Mouse (Mus musculus) kidney, postnatal 25 days (tissue): ENCODE results near the gene Elavl4.

Experiments used
- DNase-seq, 2 experiments: peaks; one replicate each; pipeline ENCODE4 v3.0.0; 2021; ENCODE audit warnings: mixed read lengths in 2 of 2

Gene Elavl4

DNA sequence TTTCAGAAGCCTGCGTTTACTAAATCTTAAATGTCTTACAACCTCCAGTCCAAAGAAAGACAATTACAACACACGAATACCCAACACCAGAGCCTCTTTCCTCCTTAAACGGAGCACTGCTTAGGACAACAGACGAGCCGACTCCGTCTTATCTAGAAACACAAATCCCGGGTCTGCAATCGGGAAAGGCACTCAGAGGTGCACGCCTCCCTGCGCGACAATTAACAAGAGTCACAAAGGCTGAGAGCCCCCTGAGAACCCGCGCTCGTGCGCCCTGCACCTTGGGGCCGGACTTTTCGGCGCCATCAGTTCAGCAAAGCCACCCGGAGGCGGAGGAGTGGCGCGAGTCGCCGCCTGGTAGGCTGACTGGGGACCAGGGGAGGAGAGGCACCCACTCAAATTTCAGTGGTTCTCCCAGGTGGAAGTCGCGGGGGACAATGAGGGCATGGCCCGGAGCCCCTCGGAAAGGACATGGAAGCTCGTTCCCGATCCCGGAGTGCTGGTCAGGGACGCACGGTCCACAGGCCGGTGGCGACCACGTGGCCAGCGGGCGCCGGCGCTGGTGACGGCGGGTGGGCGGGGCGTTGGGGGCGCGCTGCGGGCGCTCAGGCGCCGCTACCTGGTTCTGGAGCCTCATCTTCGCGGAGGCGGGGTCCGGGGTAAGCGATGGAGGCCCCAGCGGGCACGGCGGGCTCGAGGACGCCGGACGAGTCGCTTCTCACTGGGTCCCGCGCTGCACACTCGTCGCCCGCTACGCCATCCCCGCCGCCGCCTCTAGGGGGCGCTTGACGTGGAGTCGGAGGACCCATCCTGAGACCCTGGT is at the start of gene Elavl4:
Elavl4 (minus strand) TSS at position 732 of the 823 bp plus-strand sequence.
- peak; percentile 39 to 46 for DNase-seq

GRCm38 (mm10) chr4:110397618-110398045 is 45.9 kb upstream of the Elavl4 start, which contains the start of gene Agbl4:
Gene Agbl4, plus strand, starts transcription at chr4:110397661.
- DNase-seq = peak; percentile 75 to 81

GRCm38 (mm10) chr4:110396221-110396620 is 44.5 kb upstream of the Elavl4 start:
- DNase-seq = no peak

GRCm38 (mm10) chr4:110360568-110360967 is 8.9 kb upstream of the Elavl4 start:
- no peak for DNase-seq

GRCm38 (mm10) chr4:110352001-110352369 is 276 bp upstream of the Elavl4 start:
- no peak for DNase-seq

DNA sequence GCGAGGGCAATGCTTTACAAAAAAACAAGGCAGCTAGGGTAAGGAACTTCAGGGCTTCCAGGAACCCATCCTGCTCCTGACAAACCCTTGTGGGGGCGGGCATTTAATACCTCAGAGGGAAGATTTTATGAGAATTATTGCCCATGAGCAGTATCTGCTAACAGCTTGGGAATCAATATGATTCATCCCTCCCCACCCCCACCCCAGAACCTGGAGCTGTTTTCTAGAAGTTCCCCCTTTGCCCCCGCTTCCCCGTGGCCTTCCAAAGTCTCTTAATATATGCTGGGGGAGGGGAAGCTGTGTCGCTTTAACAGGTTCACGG is 892 bp downstream of the Elavl4 start:
- no peak for DNase-seq

GRCm38 (mm10) chr4:110323912-110324311 is 27.8 kb downstream of the Elavl4 start:
- peak in 1 of 2 experiments; percentile 3 for DNase-seq

DNA sequence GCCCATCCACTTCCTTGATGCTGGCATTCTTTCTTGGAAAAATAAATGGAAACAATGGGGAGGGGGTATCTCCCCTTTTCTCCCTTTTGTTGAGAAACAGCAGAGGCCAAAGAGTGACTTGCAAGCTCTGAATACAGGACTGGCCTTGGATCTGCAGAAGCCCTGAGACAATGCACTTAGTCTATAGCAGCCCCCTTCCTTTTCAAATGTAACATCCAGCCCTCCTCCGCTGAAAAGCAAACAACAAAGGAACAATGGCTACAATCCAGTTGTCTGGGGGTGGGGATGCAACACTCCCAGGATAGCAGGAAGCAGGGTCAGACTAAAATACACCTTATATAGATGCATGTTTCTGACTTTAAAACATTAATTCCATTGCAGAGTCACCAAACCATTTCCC is 39.6 kb downstream of the Elavl4 start:
- no peak for DNase-seq

- DNase-seq = no peak
Observed at GRCm38 (mm10) chr4:110306972-110307371, 44.7 kb downstream of the Elavl4 start.

GRCm38 (mm10) chr4:110306559-110306958 is 45.1 kb downstream of the Elavl4 start:
- no peak for DNase-seq

DNA sequence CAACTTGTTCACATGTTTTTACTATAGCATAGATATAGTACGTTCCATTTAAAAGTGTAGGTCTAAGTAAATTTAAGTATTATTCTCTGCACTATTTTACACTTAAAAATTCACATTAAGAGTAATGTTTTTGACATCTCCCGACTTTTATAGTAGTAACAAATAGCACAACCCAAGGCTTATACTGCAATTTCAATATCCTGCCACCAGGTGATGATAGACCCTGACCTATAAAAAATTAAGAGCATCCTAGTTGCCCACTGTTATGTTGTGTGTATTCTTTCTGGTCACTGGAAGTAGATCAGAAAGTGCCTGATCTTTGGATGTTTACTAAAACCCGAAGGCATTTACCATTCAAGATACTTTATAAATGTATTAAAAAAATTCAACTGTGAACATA is 55.9 kb downstream of the Elavl4 start:
- DNase-seq = no peak

DNA sequence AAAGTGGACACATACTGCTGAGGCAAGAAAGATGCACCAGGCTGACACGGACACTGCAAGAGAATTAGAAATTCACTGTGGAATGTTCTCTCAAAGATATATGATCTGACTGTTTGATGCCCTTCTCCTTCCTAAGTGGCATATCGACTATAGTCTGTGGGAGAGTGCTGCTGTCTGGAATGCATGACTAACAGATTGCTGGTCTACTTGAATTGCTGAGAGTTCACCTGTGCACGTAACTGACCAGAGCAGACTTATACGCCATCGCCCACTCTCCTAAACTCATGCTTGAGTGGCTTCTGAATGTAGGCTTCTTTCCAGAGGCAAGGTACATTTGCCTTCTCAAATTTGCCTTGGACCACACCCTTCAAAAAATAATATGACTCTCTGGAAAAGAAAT is 58.5 kb downstream of the Elavl4 start:
- DNase-seq = no peak

- no peak for DNase-seq
Observed at GRCm38 (mm10) chr4:110292471-110292870, 59.2 kb downstream of the Elavl4 start.

DNA sequence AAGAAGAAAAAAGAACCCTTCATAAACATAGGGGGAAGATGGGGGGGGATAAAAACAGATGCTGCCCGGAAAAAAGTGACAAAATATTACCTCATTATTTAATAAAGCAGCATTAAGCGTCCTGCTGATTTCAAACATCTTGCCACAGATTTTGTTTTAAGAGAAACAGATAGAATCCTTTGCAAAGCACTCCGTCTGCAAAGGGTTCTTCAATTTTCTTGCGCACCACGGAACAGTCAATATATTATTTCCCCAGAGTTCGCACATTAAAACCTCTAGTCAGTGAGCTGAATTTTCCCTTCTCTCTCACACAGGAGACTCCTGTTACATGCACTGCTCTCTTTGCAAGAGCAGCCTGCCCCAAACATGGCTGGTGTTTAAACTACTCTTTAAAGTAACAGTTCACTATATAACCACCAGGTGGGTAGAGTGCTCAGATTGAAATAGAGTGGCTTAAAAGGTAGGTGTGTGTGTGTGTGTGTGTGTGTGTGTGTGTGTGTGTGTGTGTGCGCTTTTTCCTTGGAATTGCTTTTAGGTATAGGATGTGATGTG is 61.1 kb downstream of the Elavl4 start:
- DNase-seq = no peak

- DNase-seq = no peak
Observed at GRCm38 (mm10) chr4:110290056-110290455, 61.7 kb downstream of the Elavl4 start.

- no peak for DNase-seq
Observed at GRCm38 (mm10) chr4:110287412-110288067, 64.2 kb downstream of the Elavl4 start.

- no peak for DNase-seq
Observed at GRCm38 (mm10) chr4:110286841-110287240, 64.9 kb downstream of the Elavl4 start.

- no peak for DNase-seq
Observed at GRCm38 (mm10) chr4:110286371-110286781, 65.3 kb downstream of the Elavl4 start.

DNA sequence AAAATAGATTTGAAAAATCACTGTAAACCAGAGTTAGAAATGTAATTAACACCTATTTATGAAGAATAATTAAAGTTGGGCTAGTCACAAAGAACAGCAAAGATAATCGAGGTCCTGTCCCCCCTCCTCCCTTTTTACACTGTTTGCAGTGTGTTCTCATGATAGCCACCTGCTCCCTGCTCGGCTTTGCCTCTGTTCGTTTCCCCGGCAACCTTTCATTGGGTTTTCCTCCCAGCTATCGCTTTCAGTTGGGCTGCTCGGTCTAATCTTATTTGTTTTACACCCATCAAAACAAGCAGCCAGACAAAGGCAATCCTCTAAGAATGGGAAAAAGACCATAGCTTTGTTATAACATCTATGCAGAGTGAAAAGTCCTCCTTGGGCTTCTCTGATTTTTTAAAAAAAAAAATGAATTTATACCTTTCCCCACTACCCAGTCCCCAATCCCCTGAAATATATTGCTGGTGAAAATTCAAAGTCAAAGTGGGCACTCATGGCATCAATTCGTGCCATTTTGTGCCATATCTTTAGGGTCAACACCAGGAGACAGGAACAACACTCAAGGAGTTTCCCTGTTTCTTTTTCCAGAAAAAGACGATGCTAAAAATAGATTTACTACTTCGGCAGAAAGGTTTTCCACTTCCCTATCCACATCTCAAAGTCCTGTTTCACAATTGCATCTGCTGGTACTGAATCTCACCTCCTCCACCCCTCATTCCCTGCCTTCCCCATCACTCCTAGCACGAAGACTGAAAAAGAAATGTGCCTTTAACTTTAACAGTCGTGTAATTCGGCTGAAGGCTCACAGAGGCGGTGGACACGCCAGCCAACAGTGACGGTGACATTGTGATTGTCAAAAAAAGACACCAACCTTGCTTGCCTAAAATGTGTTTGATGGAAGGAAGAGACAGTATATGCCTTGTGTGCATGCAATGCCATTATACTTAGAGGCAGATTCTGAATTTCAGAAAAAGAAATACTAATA is 66.1 kb downstream of the Elavl4 start:
- no peak for DNase-seq

DNA sequence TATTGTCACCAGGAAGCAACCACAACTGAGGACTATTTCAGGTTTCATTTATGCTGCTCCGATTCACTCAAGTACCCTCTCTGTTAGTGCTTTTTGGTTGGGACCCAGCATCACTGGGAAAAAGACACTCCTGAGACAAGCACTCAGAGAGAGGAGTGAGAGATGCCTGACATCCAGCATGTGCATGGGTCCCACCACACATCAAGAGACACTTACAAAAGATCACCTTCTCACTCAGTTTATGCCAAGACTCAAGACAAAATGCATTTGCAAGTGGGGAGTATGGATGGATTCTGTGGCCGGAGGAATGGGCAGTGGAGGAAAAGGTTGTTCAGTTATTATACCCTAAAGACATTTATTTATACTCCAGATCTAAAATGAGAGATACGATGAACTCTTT is 67.3 kb downstream of the Elavl4 start:
- no peak for DNase-seq

GRCm38 (mm10) chr4:110270046-110270445 is 81.7 kb downstream of the Elavl4 start:
- no peak for DNase-seq

- DNase-seq = no peak
Observed at GRCm38 (mm10) chr4:110266804-110267575, 84.7 kb downstream of the Elavl4 start.
